Mouse (Mus musculus) gastrocnemius, postnatal 4 days (tissue): ENCODE results near the gene Ggcx. TPM values are rescaled to one million over a fixed set of nuclear protein-coding genes. Genes with fewer than 3 reads are reported as not detected.
"Not testable (repeated sequence)": the region's sequence is repeated elsewhere in the genome, so short reads cannot be mapped to it uniquely, and the experiment has no call there.

ENCODE experiments used
- DNase-seq, 2 experiments: peaks; one replicate each; pipeline ENCODE4 v3.0.0; 2021 to 2022; ENCODE audit warnings: low spot score in 2 of 2, mixed read lengths in 2 of 2
- total RNA-seq, 2 experiments: library from RNA; stranded (reverse); gene quantifications; 2 replicates each; pipeline ENCODE4 v1.2.3; 2021

Ggcx gene
- total RNA-seq, 2 experiments from 2014 or later = 24.6 to 27.6 TPM

DNA sequence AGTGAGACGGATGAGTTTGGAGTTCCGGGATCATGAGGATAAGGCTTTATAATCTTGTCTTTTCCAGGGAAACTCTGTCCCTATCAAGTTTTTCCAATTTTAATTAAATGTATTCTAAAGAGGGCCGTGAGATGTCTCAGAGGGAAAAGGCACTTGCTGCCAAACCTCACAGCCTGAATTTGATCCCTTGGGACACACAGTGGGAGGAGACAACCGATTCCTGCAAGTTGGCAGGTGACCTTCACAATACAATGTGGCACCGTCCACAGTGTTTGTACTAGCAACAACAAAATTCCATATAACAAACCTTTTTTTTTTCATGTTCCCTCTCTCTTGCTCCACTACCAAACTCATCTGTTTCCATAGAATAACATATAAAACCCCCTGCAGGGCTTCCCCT is 44.8 kb downstream of the Ggcx start:
- no peak for DNase-seq

DNA sequence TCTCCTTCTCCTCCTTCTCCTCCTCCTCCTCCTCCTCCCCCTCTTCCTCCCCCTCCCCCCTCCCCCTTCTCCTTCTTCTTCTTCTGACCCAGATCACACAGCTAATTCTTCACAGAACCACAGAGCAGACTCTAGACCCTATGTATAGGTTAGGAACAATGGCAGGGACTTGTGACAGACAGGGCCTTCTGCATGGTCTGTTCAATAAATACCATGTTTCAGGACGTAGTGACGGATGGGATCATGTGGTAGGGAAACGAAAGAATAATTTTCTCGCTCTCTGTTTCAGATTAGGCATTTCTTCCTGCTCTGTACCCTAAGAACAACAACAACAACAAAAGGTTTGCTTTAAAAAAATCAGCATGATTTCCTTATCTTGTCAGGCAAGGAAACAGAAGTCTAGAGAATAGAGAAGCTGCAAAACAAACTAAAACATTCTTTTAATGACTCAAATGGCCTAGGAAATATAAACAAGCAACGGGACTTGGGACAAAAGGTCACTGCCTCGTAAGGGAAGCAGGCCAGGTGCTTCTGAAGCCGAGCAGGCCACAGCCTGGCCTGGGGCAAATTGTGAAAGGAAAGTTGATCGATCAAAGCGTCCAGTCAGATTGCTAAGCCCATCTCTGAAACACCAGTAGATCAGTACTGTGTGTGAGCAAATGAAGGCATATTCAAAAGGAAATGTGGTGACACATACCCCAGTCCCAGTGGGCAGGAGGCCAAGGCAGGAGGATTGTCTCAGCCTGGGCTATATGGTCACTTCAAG is 46.1 kb downstream of the Ggcx start:
- DNase-seq = no peak

DNA sequence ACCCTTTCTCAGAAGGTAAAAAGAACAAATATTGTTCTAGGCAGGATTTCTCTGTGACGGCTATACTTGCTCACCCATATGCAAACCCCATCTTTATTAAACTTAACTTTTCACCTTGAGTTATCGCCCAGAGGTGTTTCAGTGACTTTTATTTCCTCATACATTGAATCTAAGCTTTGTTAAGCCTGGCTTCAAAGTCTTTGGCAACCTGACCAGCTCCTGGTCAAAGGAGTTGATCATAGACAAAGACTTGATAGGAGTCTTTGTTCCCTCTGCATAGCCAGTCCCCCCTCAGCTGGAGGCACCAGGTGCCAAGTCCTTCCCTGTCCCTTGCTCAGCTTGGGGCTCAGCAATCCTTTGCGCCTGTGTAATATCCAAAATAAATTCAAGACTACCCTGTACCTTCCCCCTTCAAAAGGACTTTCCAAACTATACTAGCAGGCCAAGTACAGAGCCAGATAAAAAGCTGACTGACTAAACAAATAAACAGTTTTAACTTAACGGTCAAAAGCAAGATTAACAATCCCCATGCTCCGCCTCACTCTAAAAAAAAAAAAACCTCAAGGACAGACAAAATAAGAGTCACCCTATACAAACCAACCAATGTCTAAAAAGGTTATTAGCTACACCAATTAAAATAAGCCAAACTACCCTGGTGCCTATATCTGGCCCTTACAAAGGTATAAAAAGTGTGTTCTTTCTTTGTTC is 48.6 kb downstream of the Ggcx start:
- not testable (repeated sequence) for DNase-seq

DNA sequence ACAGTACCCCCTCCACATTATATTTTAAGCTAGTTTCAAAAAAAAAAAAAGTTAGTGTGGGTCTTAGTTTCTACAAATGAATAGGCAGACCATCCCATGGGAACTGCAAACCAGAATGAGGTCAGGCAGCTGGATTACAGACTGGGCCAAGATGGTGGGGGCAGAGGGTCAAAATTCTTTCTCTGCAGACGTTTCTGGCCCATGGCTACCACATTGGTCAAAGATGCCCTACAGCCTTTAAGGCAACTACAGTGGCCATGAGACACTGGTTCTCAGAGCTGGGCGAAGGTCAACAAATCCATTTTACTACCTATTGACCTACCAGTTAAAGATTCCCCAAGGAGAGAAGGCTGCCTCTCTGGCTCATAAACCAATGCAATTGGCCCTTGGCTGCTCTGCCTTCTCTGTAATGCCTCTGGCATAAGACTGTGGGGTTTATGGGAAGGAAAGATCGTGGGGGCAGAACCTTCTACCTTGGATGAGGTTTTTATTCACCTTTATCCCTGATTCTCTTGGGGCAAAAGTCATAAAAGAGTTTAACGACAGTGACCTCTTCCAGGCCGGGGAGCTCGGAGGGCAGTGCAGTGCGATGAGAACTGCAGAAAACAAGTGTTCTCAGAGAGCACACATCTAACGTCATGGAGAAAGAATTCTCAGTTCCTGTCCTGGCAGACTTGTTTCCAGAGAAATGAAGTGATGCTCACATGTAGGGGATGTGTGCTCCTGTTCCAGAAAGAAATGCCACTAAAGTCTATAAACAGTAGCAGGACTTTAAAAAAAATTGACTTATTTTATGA is 51.5 kb downstream of the Ggcx start:
- peak in 1 of 2 experiments; percentile 29 for DNase-seq

DNA sequence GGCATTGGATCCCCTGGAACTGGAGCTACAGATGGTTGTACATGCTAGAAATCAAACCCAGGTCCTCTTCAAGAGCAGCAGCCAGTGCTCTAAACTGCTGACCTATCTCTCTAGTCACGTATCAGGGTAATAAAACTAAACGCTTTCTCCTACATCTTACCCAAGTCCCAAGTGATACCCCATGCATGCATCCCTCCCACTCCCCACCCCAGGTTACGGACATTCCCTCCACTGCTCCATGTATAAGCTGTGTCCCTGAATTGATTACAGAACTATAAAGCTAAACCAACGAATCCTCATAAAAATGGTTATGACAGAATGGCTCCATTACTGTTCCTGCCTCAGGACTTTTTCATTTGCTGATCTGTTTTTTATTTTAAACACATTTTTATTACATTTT is 52.1 kb downstream of the Ggcx start:
- no peak for DNase-seq

DNA sequence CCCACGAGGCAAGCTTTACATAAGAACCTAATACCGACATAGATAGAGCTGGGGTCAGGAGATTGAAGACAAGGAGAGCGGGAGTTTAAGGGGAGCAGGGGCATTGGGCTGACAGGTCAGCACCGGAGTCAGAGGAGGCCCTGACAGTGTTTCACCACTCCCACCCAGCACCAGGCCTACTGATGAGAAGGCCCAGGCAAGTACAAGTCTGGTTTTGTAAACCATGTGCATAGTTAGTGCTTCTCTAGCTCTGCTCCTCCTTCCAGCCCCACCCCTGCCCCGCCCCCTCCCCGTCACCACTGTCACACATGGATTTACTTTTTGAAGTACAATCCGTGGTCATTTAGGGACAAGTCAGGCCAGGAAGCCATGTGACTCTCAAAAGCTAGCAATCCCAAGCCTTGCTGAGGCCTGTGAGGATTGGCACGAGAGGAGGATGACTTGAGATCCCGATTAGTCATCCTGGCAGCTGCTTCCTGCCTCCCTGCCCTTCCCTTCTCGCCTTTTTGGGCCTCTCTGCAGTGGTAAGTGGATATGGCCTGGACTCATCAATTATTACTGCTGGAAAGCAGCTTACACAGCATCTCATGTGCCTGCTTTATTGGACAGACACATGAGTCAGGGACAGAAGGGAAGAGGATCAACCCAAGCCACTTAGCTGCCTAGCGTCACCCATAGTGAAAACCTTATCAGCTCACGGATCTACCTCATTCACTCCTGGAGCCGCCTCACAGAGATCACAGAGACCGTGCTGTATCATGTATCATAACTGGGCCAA is 59.3 kb downstream of the Ggcx start:
- peak; percentile 42 to 71 for DNase-seq

DNA sequence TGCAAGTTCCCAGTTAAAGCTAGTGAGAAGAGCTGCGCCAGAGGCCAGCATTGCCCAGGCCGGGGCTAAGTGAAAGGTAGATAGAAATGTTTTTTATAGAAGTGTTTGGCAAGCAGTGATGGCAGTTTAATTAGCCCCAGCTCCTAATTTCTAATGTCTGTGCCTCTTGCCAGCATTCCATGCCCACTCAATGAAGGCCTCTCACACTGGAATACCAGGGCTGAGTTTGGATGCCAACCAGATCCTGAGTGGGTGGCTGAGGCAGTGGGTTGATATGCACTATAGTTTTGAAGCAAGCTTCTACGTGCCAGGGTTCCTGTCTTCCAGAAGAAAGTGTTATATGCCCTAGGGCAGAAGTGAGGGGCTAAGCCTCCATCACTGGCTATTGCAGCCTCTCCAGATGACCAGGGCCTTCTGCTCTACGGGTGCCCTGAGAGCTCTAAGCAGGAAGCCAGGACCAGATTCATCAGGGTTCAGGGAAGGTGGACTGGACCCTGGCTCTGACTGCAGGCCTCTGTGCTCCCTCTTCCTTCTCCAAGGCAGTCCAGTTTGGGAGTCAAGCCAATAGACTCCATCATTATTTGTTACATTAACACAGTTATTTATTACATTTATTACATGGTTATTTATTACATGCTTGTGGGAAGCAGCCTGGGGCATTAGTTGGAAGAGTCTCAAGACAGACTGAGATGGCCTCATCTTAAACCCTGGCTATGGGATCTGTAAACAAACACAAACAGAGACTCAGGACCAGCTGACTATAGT is 61.3 kb downstream of the Ggcx start:
- no peak for DNase-seq

DNA sequence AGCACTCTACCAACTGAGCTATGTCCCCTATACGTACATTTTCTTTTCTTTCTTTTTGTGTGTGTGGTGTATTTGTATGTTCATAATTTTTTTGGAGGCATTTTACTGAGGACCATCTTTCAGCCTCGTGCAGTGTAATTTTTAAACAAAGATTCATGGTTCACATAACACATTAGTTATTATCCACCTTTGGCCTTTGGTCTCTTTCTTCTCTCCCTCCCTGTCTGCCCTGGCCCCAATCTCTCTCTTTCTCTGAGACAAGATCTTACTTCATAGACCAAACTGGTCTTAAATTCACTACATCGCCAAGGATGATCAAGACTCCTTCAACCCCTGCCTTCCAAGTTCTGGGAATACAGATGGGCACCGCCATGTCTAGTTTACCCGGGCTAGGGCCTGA is 62.7 kb downstream of the Ggcx start:
- no peak for DNase-seq

DNA sequence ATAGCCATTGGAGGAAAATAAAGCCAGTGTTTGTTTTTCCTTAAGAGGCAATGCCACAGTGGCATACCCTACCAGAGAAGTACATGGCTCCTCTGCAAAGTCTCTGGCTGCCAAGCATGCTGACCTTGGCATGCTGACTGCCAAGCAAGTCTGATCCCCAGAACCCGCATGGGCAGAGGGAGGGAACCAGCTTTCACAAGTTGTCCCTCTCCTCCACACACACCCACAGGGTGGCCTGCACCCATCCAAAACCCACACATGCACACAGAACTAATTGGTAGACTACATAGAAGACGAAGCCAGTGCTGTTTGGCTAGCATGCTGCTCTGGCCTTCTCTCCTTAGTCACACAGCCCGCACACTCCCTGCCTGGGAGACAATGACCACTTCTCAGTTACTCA is 63.5 kb downstream of the Ggcx start:
- DNase-seq = no peak

DNA sequence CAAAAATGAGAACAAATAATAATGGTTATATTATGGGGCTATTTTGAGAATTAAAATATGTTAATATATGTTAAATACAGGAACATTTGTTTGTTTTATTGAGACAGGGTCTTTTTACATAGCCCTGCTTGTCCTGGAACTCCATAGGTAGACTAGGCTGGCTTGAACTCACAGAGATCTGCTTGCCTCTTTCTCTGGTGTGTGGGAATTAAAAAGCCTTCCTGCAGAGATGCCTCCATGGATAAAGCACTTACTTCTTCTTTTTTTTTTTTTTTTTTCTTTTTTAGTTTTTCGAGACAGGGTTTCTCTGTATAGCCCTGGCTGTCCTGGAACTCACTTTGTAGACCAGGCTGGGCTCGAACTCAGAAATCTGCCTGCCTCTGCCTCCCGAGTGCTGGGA is 64.6 kb downstream of the Ggcx start:
- not testable (repeated sequence) for DNase-seq

DNA sequence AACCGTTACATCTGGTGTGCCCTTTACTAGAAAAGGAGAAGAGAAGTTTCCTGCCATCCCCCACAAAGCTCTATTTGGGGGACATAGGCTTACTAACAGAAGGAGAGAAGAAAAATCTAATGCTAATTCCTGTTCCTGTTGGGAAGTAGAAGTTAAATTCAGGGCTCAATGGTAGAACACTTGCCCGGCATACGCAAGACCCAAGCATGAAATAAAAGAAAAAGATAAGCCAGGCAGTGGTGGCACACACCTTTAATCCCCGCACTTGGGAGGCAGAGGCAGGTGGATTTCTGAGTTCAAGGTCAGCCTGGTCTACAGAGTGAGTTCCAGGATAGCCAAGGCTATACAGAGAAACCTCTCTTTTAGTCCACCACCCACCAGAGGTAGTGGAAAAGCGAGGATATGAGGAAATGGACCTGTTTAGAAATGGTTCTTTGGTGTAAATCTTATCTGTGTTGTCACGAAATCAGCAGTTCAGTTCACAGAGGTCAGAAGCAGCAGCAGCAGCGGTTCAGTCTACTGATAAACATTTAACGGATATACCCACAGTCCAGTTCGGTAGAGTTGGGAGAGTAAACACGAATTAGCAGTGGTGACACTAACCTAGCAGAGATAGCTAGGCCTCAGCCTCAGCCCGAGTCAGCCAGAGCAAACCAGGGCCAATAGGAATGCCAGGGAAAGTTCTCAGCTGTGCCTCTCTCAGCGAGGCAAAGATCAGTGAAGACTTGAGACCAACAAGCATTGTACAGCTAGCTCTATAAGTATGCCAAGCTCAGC is 65.7 kb downstream of the Ggcx start:
- DNase-seq = no peak

DNA sequence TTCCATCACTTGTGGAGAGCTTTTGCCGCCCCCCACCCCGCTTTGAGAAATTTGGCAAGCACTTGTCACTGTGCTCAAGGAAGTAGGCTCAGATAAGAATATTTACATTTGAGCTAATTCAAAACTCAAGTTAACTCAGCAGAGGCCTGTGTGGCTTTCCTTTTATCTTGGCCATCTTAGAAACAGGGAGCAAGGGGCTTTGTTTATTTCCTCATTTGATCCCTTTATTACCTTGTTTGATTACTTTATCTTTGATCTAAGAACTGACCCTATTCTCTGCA is 66.3 kb downstream of the Ggcx start:
- no peak for DNase-seq

Other genes with a start within 250 kb of the Ggcx start
- 10 to 100 TPM in 1 of 2 experiments, 1 to 10 TPM in 1; 8.8 to 10.7 TPM for gene Atoh8, start 178.7 kb upstream of the Ggcx start, total RNA-seq
- under 1 TPM in 1 of 2 experiments, not detected in 1; 0.42 TPM for gene Sftpb, start 109.7 kb upstream of the Ggcx start, total RNA-seq
- gene Usp39, start 69.1 kb upstream of the Ggcx start, total RNA-seq = 10 to 100 TPM; 19.3 to 21.0 TPM
- 10 to 100 TPM; 16.1 to 18.3 TPM for gene 0610030E20Rik, start 67.0 kb upstream of the Ggcx start, total RNA-seq
- 10 to 100 TPM in 1 of 2 experiments, 1 to 10 TPM in 1; 9.4 to 10.2 TPM for gene Tmem150a, start 58.9 kb upstream of the Ggcx start, total RNA-seq
- 10 to 100 TPM; 36.8 to 41.5 TPM for gene Rnf181, start 47.4 kb upstream of the Ggcx start, total RNA-seq
- gene Vamp5, start 33.8 kb upstream of the Ggcx start, total RNA-seq = 10 to 100 TPM; 17.5 to 21.9 TPM
- 10 to 100 TPM; 72.0 to 72.9 TPM for gene Vamp8, start 23.6 kb upstream of the Ggcx start, total RNA-seq
- gene Mat2a, start 25.2 kb downstream of the Ggcx start, total RNA-seq = 100 to 1,000 TPM; 220 to 262 TPM
- gene Sh2d6, start 107.4 kb downstream of the Ggcx start, total RNA-seq = under 1 TPM; 0.20 to 0.26 TPM
- 10 to 100 TPM; 15.8 to 16.6 TPM for gene Capg, start 130.1 kb downstream of the Ggcx start, total RNA-seq
- gene Elmod3, start 184.1 kb downstream of the Ggcx start, total RNA-seq = 1 to 10 TPM; 8.1 to 8.8 TPM
- 10 to 100 TPM; 42.6 to 49.5 TPM for gene Retsat, start 184.2 kb downstream of the Ggcx start, total RNA-seq
- 10 to 100 TPM; 26.5 to 27.9 TPM for gene Tgoln1, start 202.7 kb downstream of the Ggcx start, total RNA-seq